Mouse (Mus musculus) midbrain, postnatal 0 days (tissue): ENCODE data around the gene 9530003J23Rik. TPM values are rescaled to one million over a fixed set of nuclear protein-coding genes. Genes with fewer than 3 reads are reported as not detected.

Experiments
- ATAC-seq: fragments of 200-750 bp; cut with Nextera tagmentation; 2 replicates; pipeline ENCODE4 v1.8.0; 2017; ENCODE audit warnings: moderate number of reproducible peaks, mild to moderate bottlenecking, moderate TSS enrichment, moderate library complexity; ENCODE audit not compliant: low FRiP score
- DNase-seq: peaks from one replicate; pipeline ENCODE4 v3.0.0-alpha.2; 2015; ENCODE audit warnings: low spot score
- H3K27ac ChIP-seq: fragments of 300-500 bp; sonication (generic); 2 replicates; pipeline ENCODE4 v1.5.1; 2014; ENCODE audit warnings: low read depth, mild to moderate bottlenecking, low read length, mixed read lengths
- H3K27me3 ChIP-seq: fragments of 300-500 bp; sonication (generic); 2 replicates; pipeline ENCODE4 v1.6.1; 2014; ENCODE audit warnings: low read length, control low read depth, mixed read lengths; ENCODE audit not compliant: insufficient read depth
- H3K36me3 ChIP-seq: fragments of 300-500 bp; sonication (generic); 2 replicates; pipeline ENCODE4 v1.6.1; 2014; ENCODE audit warnings: low read length, control low read depth, mixed read lengths; ENCODE audit not compliant: insufficient read depth
- H3K4me1 ChIP-seq: fragments of 300-500 bp; sonication (generic); 2 replicates; pipeline ENCODE4 v1.6.1; 2014; ENCODE audit warnings: mild to moderate bottlenecking, control low read depth, antibody characterized with exemption, low read length, mixed read lengths; ENCODE audit not compliant: insufficient read depth
- H3K4me2 ChIP-seq: fragments of 300-500 bp; sonication (generic); 2 replicates; pipeline ENCODE4 v1.6.1; 2014; ENCODE audit warnings: low read depth, mild to moderate bottlenecking, low read length, mixed read lengths; ENCODE audit not compliant: poor library complexity, severe bottlenecking
- H3K4me3 ChIP-seq: fragments of 300-500 bp; sonication (generic); 2 replicates; pipeline ENCODE4 v1.5.1; 2014; ENCODE audit warnings: low read depth, mild to moderate bottlenecking, low read length, moderate library complexity
- H3K9ac ChIP-seq: fragments of 300-500 bp; sonication (generic); replicated peaks from 2 replicates; pipeline ENCODE4 v1.6.1; 2014; ENCODE audit warnings: mild to moderate bottlenecking, low read length, moderate library complexity, mixed read lengths; ENCODE audit not compliant: poor library complexity, severe bottlenecking
- H3K9me3 ChIP-seq: fragments of 300-500 bp; sonication (generic); 2 replicates; pipeline ENCODE4 v1.6.1; 2016; ENCODE audit warnings: low read length, control low read depth
- CTCF ChIP-seq: IDR thresholded peaks from 2 replicates; pipeline ENCODE4 v1.5.1; 2016; ENCODE audit warnings: antibody characterized with exemption, mild to moderate bottlenecking
- WGBS: fragments of 180-500 bp; shearing (Covaris S2); extraction: QIAGEN DNeasy Blood & Tissue Kit; methylation state at CpG from one replicate; pipeline ENCODE4 v1.1.7; 2014; 5-methylcytosine and 5-hydroxymethylcytosine counted together
- polyA plus RNA-seq: library from polyadenylated mRNA; unstranded; fragments of >200 nt; fragmentation: Nextera tagmentation; extraction: Ambion mirVana; gene quantifications from 2 replicates; pipeline ENCODE4 v1.2.1, GENCODE M21; 2015
- total RNA-seq: library from RNA; depleted of rRNA; stranded (reverse); fragments of >200 nt; gene quantifications from 2 replicates; pipeline ENCODE4 v1.2.3, GENCODE M21; 2014

Gene 9530003J23Rik
- total and polyA plus RNA-seq, 2 experiments from 2014 or later, result 0.26 TPM; not detected in 1

GRCm38 (mm10) chr10:117222821-117223220 lies 15.7 kb downstream of the 9530003J23Rik start:
- Histone ChIP-seq H3K27me3 (no peaks in the 10 kb centered on the region), H3K9ac (0 out of 2 replicates have a peak overlapping the region, but pooled peaks have one; percentile 36), H3K4me1 (peaks cover 5% of the 10 kb centered on the region; the same call in 1 of the 2 replicates), H3K4me3 (0 out of 2 replicates have a peak overlapping the region, but pooled peaks have one; percentile 3), H3K36me3 (peaks cover 21% of the 10 kb centered on the region), H3K4me2 (peak overlapping the region; percentile 83), H3K9me3 (no peaks in the 10 kb centered on the region), H3K27ac (no peak overlapping the region)
- no peak for ATAC-seq
- no peak for TF ChIP-seq CTCF
- 12% methylated on average over 3 of the region's 3 CpGs for WGBS
- no peak for DNase-seq

- Histone ChIP-seq H3K27ac (no peak overlapping the region), H3K9ac (no peak overlapping the region), H3K9me3 (no peaks in the 10 kb centered on the region), H3K27me3 (no peaks in the 10 kb centered on the region), H3K4me2 (no peak overlapping the region), H3K4me3 (no peak overlapping the region), H3K4me1 (peaks cover 5% of the 10 kb centered on the region; the same call in 1 of the 2 replicates), H3K36me3 (peaks cover 45% of the 10 kb centered on the region)
- ATAC-seq, result no peak
- no peak for DNase-seq
- WGBS, result 96% methylated on average over 8 of the region's 8 CpGs
- no peak for TF ChIP-seq CTCF
These were observed 20.2 kb downstream of the 9530003J23Rik start for GRCm38 (mm10) chr10:117218351-117218750.

GRCm38 (mm10) chr10:117217246-117217840 lies 21.2 kb downstream of the 9530003J23Rik start:
- 88% methylated on average over 20 of the region's 20 CpGs for WGBS
- no peak for DNase-seq
- Histone ChIP-seq H3K4me2 (no peak overlapping the region), H3K9ac (no peak overlapping the region), H3K27me3 (no peaks in the 10 kb centered on the region), H3K4me1 (no peaks in the 10 kb centered on the region), H3K36me3 (peaks cover 45% of the 10 kb centered on the region), H3K9me3 (no peaks in the 10 kb centered on the region), H3K4me3 (no peak overlapping the region), H3K27ac (no peak overlapping the region)
- no peak for ATAC-seq
- TF ChIP-seq CTCF, result no peak

- H3K4me2 ChIP-seq, result no peak overlapping the region
- WGBS, result 72% methylated on average over 5 of the region's 5 CpGs
- H3K9me3 ChIP-seq, result no peaks in the 10 kb centered on the region
These were observed 21.7 kb downstream of the 9530003J23Rik start for GRCm38 (mm10) chr10:117216793-117217192.

GRCm38 (mm10) chr10:117216132-117216495 lies 22.4 kb downstream of the 9530003J23Rik start:
- H3K9me3 ChIP-seq, result no peaks in the 10 kb centered on the region
- no peak overlapping the region for H3K9ac ChIP-seq
- no peaks in the 10 kb centered on the region for H3K27me3 ChIP-seq
- H3K4me3 ChIP-seq, result no peak overlapping the region
- no peak overlapping the region for H3K27ac ChIP-seq
- no peak overlapping the region for H3K4me2 ChIP-seq
- H3K4me1 ChIP-seq, result no peaks in the 10 kb centered on the region
- H3K36me3 ChIP-seq, result peaks cover 37% of the 10 kb centered on the region
- 98% methylated on average over 9 of the region's 9 CpGs for WGBS
- no peak for ATAC-seq
- DNase-seq, result no peak
- TF ChIP-seq CTCF, result no peak

More at GRCm38 (mm10) chr10:117216793-117217192, 21.7 kb downstream of the 9530003J23Rik start:
- DNase-seq (peak; percentile 56), ATAC-seq (no peak)
- Histone ChIP-seq H3K4me3 (no peak overlapping the region), H3K36me3 (peaks cover 42% of the 10 kb centered on the region), H3K27ac (no peak overlapping the region), H3K9ac (no peak overlapping the region), H3K27me3 (no peaks in the 10 kb centered on the region), H3K4me1 (no peaks in the 10 kb centered on the region)
- TF ChIP-seq CTCF, result peak; percentile 87

- 93% methylated on average over 25 of the region's 25 CpGs for WGBS
- no peak for ATAC-seq
- no peak for TF ChIP-seq CTCF
These were observed 22.9 kb downstream of the 9530003J23Rik start for GRCm38 (mm10) chr10:117215409-117216131.

More at GRCm38 (mm10) chr10:117215409-117216131, 22.9 kb downstream of the 9530003J23Rik start:
- H3K9me3 ChIP-seq, result no peaks in the 10 kb centered on the region
- H3K36me3 ChIP-seq, result peaks cover 37% of the 10 kb centered on the region
- DNase-seq, result no peak
- no peaks in the 10 kb centered on the region for H3K4me1 ChIP-seq
- no peak overlapping the region for H3K4me2 ChIP-seq
- no peaks in the 10 kb centered on the region for H3K27me3 ChIP-seq
- no peak overlapping the region for H3K4me3 ChIP-seq
- no peak overlapping the region for H3K9ac ChIP-seq
- H3K27ac ChIP-seq, result no peak overlapping the region
